Mouse (Mus musculus): ENCODE measurements at regions not wholly inside any gene's neighbourhood (a gene's known extent, or its start where the extent isn't known, plus 50 kb on each side); places are given as distances from the start of the nearest gene placed in this dataset.

GRCm38 (mm10) chr19:21183028-21183427 lies 89.0 kb upstream of the Zfand5 start:
- no peak overlapping the region for H3K4me3 ChIP-seq (ENCODE audit: low read depth, low read length)
- no peaks in the 10 kb centered on the region for H3K9me3 ChIP-seq (replicated peaks; ENCODE audit: control insufficient read depth, insufficient read depth, low read length, poor library complexity, severe bottlenecking)
- no peak overlapping the region for H3K27ac ChIP-seq (ENCODE audit: insufficient read depth, low read length)
- peaks cover 1% of the 10 kb centered on the region for H3K4me1 ChIP-seq (ENCODE audit: control insufficient read depth, insufficient read depth, low read length)
- TF ChIP-seq CTCF (IDR thresholded peaks at IDR 0.05; ENCODE audit: low read depth, low read length) (no peak), EP300 (IDR thresholded peaks at IDR 0.05; ENCODE audit: insufficient read depth, low read depth, low read length) (no peak), POLR2A (IDR thresholded peaks at IDR 0.05; ENCODE audit: insufficient read depth, low read length) (no peak)
- H3K27me3 ChIP-seq (ENCODE audit: control insufficient read depth, insufficient read depth, low read length, poor library complexity, severe bottlenecking) = no peaks in the 10 kb centered on the region
- no peak overlapping the region for H3K9ac ChIP-seq (ENCODE audit: low read depth, poor library complexity, severe bottlenecking)
- H3K36me3 ChIP-seq (ENCODE audit: control insufficient read depth, insufficient read depth, low read length, poor library complexity, severe bottlenecking) = no peaks in the 10 kb centered on the region

GRCm38 (mm10) chr19:21179886-21180285 lies 92.2 kb upstream of the Zfand5 start:
- Histone ChIP-seq H3K9ac (ENCODE audit: low read depth, poor library complexity, severe bottlenecking) (no peak overlapping the region), H3K4me3 (ENCODE audit: low read depth, low read length) (no peak overlapping the region), H3K36me3 (ENCODE audit: control insufficient read depth, insufficient read depth, low read length, poor library complexity, severe bottlenecking) (no peaks in the 10 kb centered on the region), H3K4me1 (ENCODE audit: control insufficient read depth, insufficient read depth, low read length) (peaks cover 4% of the 10 kb centered on the region), H3K27me3 (ENCODE audit: control insufficient read depth, insufficient read depth, low read length, poor library complexity, severe bottlenecking) (no peaks in the 10 kb centered on the region), H3K9me3 (replicated peaks; ENCODE audit: control insufficient read depth, insufficient read depth, low read length, poor library complexity, severe bottlenecking) (no peaks in the 10 kb centered on the region), H3K27ac (ENCODE audit: insufficient read depth, low read length) (no peak overlapping the region)
- TF ChIP-seq POLR2A (IDR thresholded peaks at IDR 0.05; ENCODE audit: insufficient read depth, low read length) = no peak

- no peak overlapping the region for H3K27ac ChIP-seq (ENCODE audit: insufficient read depth, low read length)
- 0 out of 2 replicates have a peak, but pooled peaks have one; percentile 19 for TF ChIP-seq EP300 (IDR thresholded peaks at IDR 0.05; ENCODE audit: insufficient read depth, low read depth, low read length)
- no peak for TF ChIP-seq POLR2A (IDR thresholded peaks at IDR 0.05; ENCODE audit: insufficient read depth, low read length)
- TF ChIP-seq CTCF (IDR thresholded peaks at IDR 0.05; ENCODE audit: low read depth, low read length) = no peak
- no peaks in the 10 kb centered on the region for H3K36me3 ChIP-seq (ENCODE audit: control insufficient read depth, insufficient read depth, low read length, poor library complexity, severe bottlenecking)
These were observed 96.6 kb upstream of the Zfand5 start for GRCm38 (mm10) chr19:21175426-21175831.

GRCm38 (mm10) chr19:21174636-21175035 lies 97.4 kb upstream of the Zfand5 start:
- no peak overlapping the region for H3K4me3 ChIP-seq (ENCODE audit: low read depth, low read length)
- H3K27me3 ChIP-seq (ENCODE audit: control insufficient read depth, insufficient read depth, low read length, poor library complexity, severe bottlenecking) = no peaks in the 10 kb centered on the region
- H3K4me1 ChIP-seq (ENCODE audit: control insufficient read depth, insufficient read depth, low read length) = peaks cover 7% of the 10 kb centered on the region
- H3K27ac ChIP-seq (ENCODE audit: insufficient read depth, low read length) = no peak overlapping the region
- no peaks in the 10 kb centered on the region for H3K36me3 ChIP-seq (ENCODE audit: control insufficient read depth, insufficient read depth, low read length, poor library complexity, severe bottlenecking)
- no peaks in the 10 kb centered on the region for H3K9me3 ChIP-seq (replicated peaks; ENCODE audit: control insufficient read depth, insufficient read depth, low read length, poor library complexity, severe bottlenecking)
- no peak overlapping the region for H3K9ac ChIP-seq (ENCODE audit: low read depth, poor library complexity, severe bottlenecking)
- TF ChIP-seq POLR2A (IDR thresholded peaks at IDR 0.05; ENCODE audit: insufficient read depth, low read length) = no peak
- 0 out of 2 replicates have a peak, but pooled peaks have one; percentile 33 for TF ChIP-seq EP300 (IDR thresholded peaks at IDR 0.05; ENCODE audit: insufficient read depth, low read depth, low read length)

More at GRCm38 (mm10) chr19:21175426-21175831, 96.6 kb upstream of the Zfand5 start:
- no peaks in the 10 kb centered on the region for H3K9me3 ChIP-seq (replicated peaks; ENCODE audit: control insufficient read depth, insufficient read depth, low read length, poor library complexity, severe bottlenecking)
- no peaks in the 10 kb centered on the region for H3K27me3 ChIP-seq (ENCODE audit: control insufficient read depth, insufficient read depth, low read length, poor library complexity, severe bottlenecking)
- no peak overlapping the region for H3K9ac ChIP-seq (ENCODE audit: low read depth, poor library complexity, severe bottlenecking)
- no peak overlapping the region for H3K4me3 ChIP-seq (ENCODE audit: low read depth, low read length)
- H3K4me1 ChIP-seq (ENCODE audit: control insufficient read depth, insufficient read depth, low read length) = peaks cover 7% of the 10 kb centered on the region

- H3K9ac ChIP-seq (ENCODE audit: low read depth, poor library complexity, severe bottlenecking) = no peak overlapping the region
- H3K36me3 ChIP-seq (ENCODE audit: control insufficient read depth, insufficient read depth, low read length, poor library complexity, severe bottlenecking) = no peaks in the 10 kb centered on the region
- H3K27ac ChIP-seq (ENCODE audit: insufficient read depth, low read length) = no peak overlapping the region
- H3K27me3 ChIP-seq (ENCODE audit: control insufficient read depth, insufficient read depth, low read length, poor library complexity, severe bottlenecking) = no peaks in the 10 kb centered on the region
- TF ChIP-seq CTCF (IDR thresholded peaks at IDR 0.05; ENCODE audit: low read depth, low read length) (no peak), POLR2A (IDR thresholded peaks at IDR 0.05; ENCODE audit: insufficient read depth, low read length) (no peak), EP300 (IDR thresholded peaks at IDR 0.05; ENCODE audit: insufficient read depth, low read depth, low read length) (no peak)
- H3K4me1 ChIP-seq (ENCODE audit: control insufficient read depth, insufficient read depth, low read length) = peaks cover 7% of the 10 kb centered on the region
- H3K4me3 ChIP-seq (ENCODE audit: low read depth, low read length) = no peak overlapping the region
- H3K9me3 ChIP-seq (replicated peaks; ENCODE audit: control insufficient read depth, insufficient read depth, low read length, poor library complexity, severe bottlenecking) = no peaks in the 10 kb centered on the region
These were observed 98.1 kb upstream of the Zfand5 start for GRCm38 (mm10) chr19:21173896-21174483.

GRCm38 (mm10) chr19:21171191-21171590 lies 100.9 kb upstream of the Zfand5 start:
- H3K36me3 ChIP-seq (ENCODE audit: control insufficient read depth, insufficient read depth, low read length, poor library complexity, severe bottlenecking) = no peaks in the 10 kb centered on the region
- no peak overlapping the region for H3K27ac ChIP-seq (ENCODE audit: insufficient read depth, low read length)
- no peak overlapping the region for H3K4me3 ChIP-seq (ENCODE audit: low read depth, low read length)
- no peaks in the 10 kb centered on the region for H3K9me3 ChIP-seq (replicated peaks; ENCODE audit: control insufficient read depth, insufficient read depth, low read length, poor library complexity, severe bottlenecking)
- H3K4me1 ChIP-seq (ENCODE audit: control insufficient read depth, insufficient read depth, low read length) = peaks cover 9% of the 10 kb centered on the region
- no peaks in the 10 kb centered on the region for H3K27me3 ChIP-seq (ENCODE audit: control insufficient read depth, insufficient read depth, low read length, poor library complexity, severe bottlenecking)
- TF ChIP-seq CTCF (IDR thresholded peaks at IDR 0.05; ENCODE audit: low read depth, low read length) (no peak), POLR2A (IDR thresholded peaks at IDR 0.05; ENCODE audit: insufficient read depth, low read length) (no peak), EP300 (IDR thresholded peaks at IDR 0.05; ENCODE audit: insufficient read depth, low read depth, low read length) (no peak)
- H3K9ac ChIP-seq (ENCODE audit: low read depth, poor library complexity, severe bottlenecking) = no peak overlapping the region

Measured in ES-Bruce4 (cell line).